Mouse (Mus musculus) midbrain, embryonic 10.5 days (tissue): ENCODE measurements at regions not wholly inside any gene's neighbourhood (a gene's known extent, or its start where the extent isn't known, plus 50 kb on each side); places are given as distances from the start of the nearest gene placed in this dataset.

ENCODE experiments used
- DNase-seq: peaks from one replicate; pipeline ENCODE4 v3.0.0-alpha.2; 2017; ENCODE audit warnings: low spot score
- H3K27ac ChIP-seq: fragments of 300-500 bp; sonication (generic); replicated peaks from 2 replicates; pipeline ENCODE4 v1.5.1; 2016; ENCODE audit warnings: mild to moderate bottlenecking
- H3K27me3 ChIP-seq: fragments of 300-500 bp; sonication (generic); 2 replicates; pipeline ENCODE4 v1.6.1; 2016; ENCODE audit warnings: low read depth, mild to moderate bottlenecking; ENCODE audit not compliant: poor library complexity, severe bottlenecking
- H3K36me3 ChIP-seq: fragments of 300-500 bp; sonication (generic); 2 replicates; pipeline ENCODE4 v1.6.1; 2016; ENCODE audit warnings: mild to moderate bottlenecking, moderate library complexity
- H3K4me1 ChIP-seq: fragments of 300-500 bp; sonication (generic); 2 replicates; pipeline ENCODE4 v1.6.1; 2016
- H3K4me3 ChIP-seq: fragments of 300-500 bp; sonication (generic); 2 replicates; pipeline ENCODE4 v1.5.1; 2016; ENCODE audit warnings: mild to moderate bottlenecking, moderate library complexity
- H3K9me3 ChIP-seq: fragments of 300-500 bp; sonication (generic); replicated peaks from 2 replicates; pipeline ENCODE4 v1.6.1; 2016; ENCODE audit warnings: mild to moderate bottlenecking
- WGBS: fragments of 180-500 bp; shearing (Covaris S2); methylation state at CpG from one replicate; pipeline ENCODE4 v1.1.7; 2016; 5-methylcytosine and 5-hydroxymethylcytosine counted together

GRCm38 (mm10) chr14:99574146-99574545, 275.7 kb downstream of the Klf5 start:
- H3K27me3 ChIP-seq: no peaks in the 10 kb centered on the region
- H3K4me1 ChIP-seq: no peaks in the 10 kb centered on the region
- H3K27ac ChIP-seq: no peak overlapping the region
- no peaks in the 10 kb centered on the region for H3K9me3 ChIP-seq
- no peak overlapping the region for H3K4me3 ChIP-seq
- 88% methylated on average over 2 of the region's 2 CpGs for WGBS
- no peak for DNase-seq
- no peaks in the 10 kb centered on the region for H3K36me3 ChIP-seq

GRCm38 (mm10) chr14:99578665-99579064, 280.2 kb downstream of the Klf5 start:
- no peaks in the 10 kb centered on the region for H3K9me3 ChIP-seq
- H3K27me3 ChIP-seq: no peaks in the 10 kb centered on the region
- H3K4me3 ChIP-seq: no peak overlapping the region
- WGBS: 87% methylated on average over 17 of the region's 17 CpGs
- no peaks in the 10 kb centered on the region for H3K4me1 ChIP-seq
- no peak for DNase-seq
- H3K36me3 ChIP-seq: no peaks in the 10 kb centered on the region
- H3K27ac ChIP-seq: no peak overlapping the region

- Histone ChIP-seq H3K4me1 (no peaks in the 10 kb centered on the region), H3K4me3 (no peak overlapping the region), H3K27me3 (no peaks in the 10 kb centered on the region), H3K9me3 (no peaks in the 10 kb centered on the region), H3K27ac (no peak overlapping the region), H3K36me3 (no peaks in the 10 kb centered on the region)
- WGBS: 36% methylated on average over 6 of the region's 10 CpGs
- no peak for DNase-seq
Measured at GRCm38 (mm10) chr14:99579271-99579759, 280.8 kb downstream of the Klf5 start.

GRCm38 (mm10) chr14:99579765-99580266, 281.3 kb downstream of the Klf5 start:
- Histone ChIP-seq H3K27ac (no peak overlapping the region), H3K36me3 (no peaks in the 10 kb centered on the region), H3K4me1 (no peaks in the 10 kb centered on the region), H3K9me3 (no peaks in the 10 kb centered on the region), H3K4me3 (no peak overlapping the region), H3K27me3 (no peaks in the 10 kb centered on the region)
- WGBS: 86% methylated on average over 4 of the region's 4 CpGs
- DNase-seq: no peak

GRCm38 (mm10) chr14:99584144-99584543, 285.7 kb downstream of the Klf5 start:
- no peak for DNase-seq
- Histone ChIP-seq H3K27me3 (no peaks in the 10 kb centered on the region), H3K4me3 (no peak overlapping the region), H3K4me1 (no peaks in the 10 kb centered on the region), H3K27ac (no peak overlapping the region), H3K9me3 (no peaks in the 10 kb centered on the region), H3K36me3 (no peaks in the 10 kb centered on the region)
- whole genome bisulfite sequencing: 63% methylated on average over 7 of the region's 7 CpGs

GRCm38 (mm10) chr14:99586029-99586428, 287.5 kb downstream of the Klf5 start:
- WGBS: 96% methylated on average over 7 of the region's 7 CpGs
- Histone ChIP-seq H3K27ac (no peak overlapping the region), H3K4me1 (0 out of 2 replicates have a peak, but pooled peaks cover 3% of the 10 kb centered on the region), H3K4me3 (no peak overlapping the region), H3K27me3 (no peaks in the 10 kb centered on the region), H3K36me3 (no peaks in the 10 kb centered on the region), H3K9me3 (no peaks in the 10 kb centered on the region)
- DNase-seq: no peak

- no peaks in the 10 kb centered on the region for H3K36me3 ChIP-seq
- DNase-seq: no peak
- 66% methylated on average over 13 of the region's 13 CpGs for WGBS
- no peak overlapping the region for H3K4me3 ChIP-seq
- H3K9me3 ChIP-seq: no peaks in the 10 kb centered on the region
- H3K27me3 ChIP-seq: no peaks in the 10 kb centered on the region
- no peak overlapping the region for H3K27ac ChIP-seq
- 0 out of 2 replicates have a peak, but pooled peaks cover 4% of the 10 kb centered on the region for H3K4me1 ChIP-seq
Measured at GRCm38 (mm10) chr14:99590854-99591470, 292.5 kb downstream of the Klf5 start.

GRCm38 (mm10) chr14:99592922-99593321, 294.4 kb downstream of the Klf5 start:
- 86% methylated on average over 9 of the region's 9 CpGs for WGBS
- H3K4me3 ChIP-seq: no peak overlapping the region
- H3K9me3 ChIP-seq: no peaks in the 10 kb centered on the region
- H3K27me3 ChIP-seq: no peaks in the 10 kb centered on the region
- no peak for DNase-seq
- H3K27ac ChIP-seq: no peak overlapping the region
- H3K4me1 ChIP-seq: 0 out of 2 replicates have a peak, but pooled peaks cover 4% of the 10 kb centered on the region
- H3K36me3 ChIP-seq: no peaks in the 10 kb centered on the region

- WGBS: 71% methylated on average over 6 of the region's 6 CpGs
- H3K9me3 ChIP-seq: no peaks in the 10 kb centered on the region
- no peaks in the 10 kb centered on the region for H3K36me3 ChIP-seq
- DNase-seq: no peak
- H3K4me3 ChIP-seq: no peak overlapping the region
- H3K27ac ChIP-seq: no peak overlapping the region
- 0 out of 2 replicates have a peak, but pooled peaks cover 4% of the 10 kb centered on the region for H3K4me1 ChIP-seq
- no peaks in the 10 kb centered on the region for H3K27me3 ChIP-seq
Measured at GRCm38 (mm10) chr14:99593864-99594263, 295.4 kb downstream of the Klf5 start.

GRCm38 (mm10) chr14:99601900-99602299, 303.4 kb downstream of the Klf5 start:
- H3K4me3 ChIP-seq: no peak overlapping the region
- DNase-seq: no peak

GRCm38 (mm10) chr14:99603257-99603656, 304.8 kb downstream of the Klf5 start:
- Histone ChIP-seq H3K4me3 (no peak overlapping the region), H3K27me3 (no peaks in the 10 kb centered on the region), H3K36me3 (no peaks in the 10 kb centered on the region), H3K27ac (0 out of 2 replicates have a peak overlapping the region, but pooled peaks have one; percentile 3), H3K9me3 (no peaks in the 10 kb centered on the region), H3K4me1 (peaks cover 9% of the 10 kb centered on the region)
- no peak for DNase-seq
- 63% methylated on average over 2 of the region's 2 CpGs for WGBS

More at GRCm38 (mm10) chr14:99601900-99602299, 303.4 kb downstream of the Klf5 start:
- no peaks in the 10 kb centered on the region for H3K9me3 ChIP-seq
- 86% methylated on average over 5 of the region's 5 CpGs for WGBS
- no peak overlapping the region for H3K27ac ChIP-seq
- peaks cover 9% of the 10 kb centered on the region for H3K4me1 ChIP-seq
- no peaks in the 10 kb centered on the region for H3K27me3 ChIP-seq
- no peaks in the 10 kb centered on the region for H3K36me3 ChIP-seq

GRCm38 (mm10) chr14:99605351-99606100, 307.0 kb downstream of the Klf5 start:
- Histone ChIP-seq H3K4me1 (peaks cover 9% of the 10 kb centered on the region), H3K9me3 (no peaks in the 10 kb centered on the region), H3K27ac (no peak overlapping the region), H3K27me3 (no peaks in the 10 kb centered on the region), H3K36me3 (no peaks in the 10 kb centered on the region), H3K4me3 (no peak overlapping the region)
- no peak for DNase-seq
- 78% methylated on average over 6 of the region's 6 CpGs for WGBS

GRCm38 (mm10) chr14:99609003-99609402, 310.5 kb downstream of the Klf5 start:
- H3K27me3 ChIP-seq: no peaks in the 10 kb centered on the region
- DNase-seq: no peak
- H3K27ac ChIP-seq: no peak overlapping the region
- H3K4me3 ChIP-seq: no peak overlapping the region
- H3K9me3 ChIP-seq: no peaks in the 10 kb centered on the region
- H3K4me1 ChIP-seq: no peaks in the 10 kb centered on the region
- H3K36me3 ChIP-seq: no peaks in the 10 kb centered on the region
- WGBS: 98% methylated on average over 2 of the region's 2 CpGs
